Mouse (Mus musculus) NIH3T3 (cell line): ENCODE data around the gene Snf8.
A peak's percentile ranks its signal among the peaks of the same experiment; 100 is the strongest.

ENCODE experiments used
- DNase-seq: peaks from one replicate; pipeline ENCODE4 v3.0.0-alpha.2; 2012; ENCODE audit warnings: low read depth

The Snf8 gene

GRCm38 (mm10) chr11:96034596-96035052 is at the start of gene Snf8:
Snf8 (plus strand) TSS chr11:96034885.
- DNase-seq = peak; percentile 96

DNA sequence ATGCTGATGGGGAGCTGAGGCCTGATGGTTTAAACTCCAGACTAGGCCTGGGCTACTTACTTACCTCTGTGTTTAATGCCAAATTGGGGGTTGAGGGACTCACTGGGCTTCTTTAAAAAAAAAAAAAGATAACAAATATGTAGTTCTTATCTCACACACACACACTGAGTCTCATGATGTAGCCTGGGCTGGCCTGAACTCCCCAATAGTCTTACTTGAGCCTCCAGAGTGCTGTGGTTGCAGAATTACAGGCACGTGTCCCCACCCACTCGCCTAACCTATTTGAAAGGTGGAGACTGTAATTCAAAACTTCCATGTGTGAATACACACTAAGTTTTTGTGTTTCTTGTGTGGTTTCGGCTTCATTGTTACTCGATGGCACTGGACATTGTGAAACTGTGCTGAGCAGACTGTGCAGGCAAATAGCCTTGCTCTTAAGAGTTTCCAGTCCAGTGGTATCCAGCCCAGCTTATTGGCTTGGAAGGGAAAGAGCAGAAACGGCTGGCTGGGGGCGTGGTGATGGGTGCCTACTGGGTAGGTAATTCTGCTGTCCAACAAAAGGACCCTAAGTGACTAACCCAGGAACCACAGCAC is 46.7 kb upstream of the Snf8 start:
- no peak for DNase-seq

DNA sequence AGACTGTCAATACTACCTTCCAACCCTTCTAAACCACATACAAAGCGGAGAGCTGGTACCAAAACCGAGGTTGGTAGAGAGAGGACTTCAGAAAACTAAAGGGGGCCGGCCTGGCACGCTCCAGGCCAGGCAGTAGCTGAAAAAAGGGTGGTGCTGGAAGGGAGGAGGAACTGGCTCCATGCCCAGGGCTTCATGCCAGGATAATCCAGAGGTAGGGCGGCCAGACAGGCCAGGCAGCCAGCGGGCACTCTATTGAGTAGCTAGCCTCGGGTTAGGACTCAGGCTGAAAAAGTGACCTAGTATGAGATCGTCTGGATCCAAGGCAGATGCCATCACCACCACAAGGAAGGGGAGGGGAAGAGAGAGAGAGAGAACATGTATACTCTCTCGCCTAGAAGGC is 46.2 kb upstream of the Snf8 start:
- DNase-seq = peak; percentile 68

DNA sequence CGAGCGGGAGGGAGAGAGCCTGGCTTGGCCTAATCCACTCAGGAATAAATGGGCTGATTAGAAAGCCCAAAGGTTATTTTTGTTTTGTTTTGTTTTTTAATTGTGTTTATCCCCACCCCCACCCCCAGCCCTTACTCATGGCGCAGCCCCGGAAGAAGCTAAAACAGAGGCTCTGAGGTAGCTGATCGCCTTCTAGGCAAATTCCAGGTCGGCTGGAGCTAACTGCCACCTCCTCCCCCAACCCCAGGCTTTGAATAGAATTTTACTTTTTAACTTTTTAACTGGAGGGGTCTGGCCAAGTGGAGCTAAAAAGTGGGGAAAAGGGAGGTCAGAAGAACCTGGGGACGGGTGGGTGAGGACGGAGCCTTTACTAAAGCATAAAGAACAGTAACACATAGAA is 44.8 kb upstream of the Snf8 start:
- DNase-seq = no peak

DNA sequence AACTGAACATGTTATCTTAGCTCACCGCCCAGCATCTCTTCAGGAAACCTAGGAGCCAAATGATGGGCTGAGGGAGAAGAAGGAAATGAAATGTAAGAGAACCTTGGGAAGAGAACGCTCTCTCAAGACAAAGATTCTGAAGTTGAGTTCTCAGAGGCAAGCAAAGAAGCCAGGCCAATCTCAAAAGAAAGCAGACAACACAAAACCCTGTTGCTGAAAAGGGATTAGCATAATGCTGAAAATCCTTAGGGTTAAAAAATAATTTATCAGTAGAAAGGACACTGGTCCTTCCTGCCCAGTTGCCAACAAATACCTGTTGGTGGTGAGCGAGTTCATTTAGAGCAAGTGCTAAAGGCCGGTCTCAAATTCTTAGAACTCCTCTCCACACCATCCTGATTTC is 44.3 kb upstream of the Snf8 start:
- DNase-seq = no peak

GRCm38 (mm10) chr11:95990886-95991708 is 43.6 kb upstream of the Snf8 start:
- DNase-seq = no peak

DNA sequence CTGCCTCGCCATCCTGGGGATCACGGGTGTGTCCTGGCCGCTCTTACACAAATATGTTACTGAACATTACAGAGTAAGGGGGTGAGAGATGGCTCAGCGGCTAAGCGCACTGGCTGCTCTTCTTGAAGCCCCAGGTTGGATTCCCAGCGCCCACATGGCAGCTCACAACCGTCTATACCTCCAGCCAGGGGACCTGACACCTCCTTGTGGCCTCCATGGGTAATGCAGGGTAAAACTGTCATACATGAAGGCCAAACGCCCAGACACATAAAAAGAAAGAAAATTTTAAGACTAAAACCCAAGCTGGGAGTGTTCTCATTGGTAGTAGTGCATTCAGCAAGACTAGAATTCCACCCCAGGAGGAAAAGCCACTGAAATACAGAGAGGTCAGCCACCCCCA is 40.5 kb upstream of the Snf8 start:
- DNase-seq = no peak

GRCm38 (mm10) chr11:96003100-96003900 is 31.4 kb upstream of the Snf8 start:
- peak; percentile 23 for DNase-seq

- peak; percentile 62 for DNase-seq
Observed at GRCm38 (mm10) chr11:96003969-96004792, 30.5 kb upstream of the Snf8 start.

DNA sequence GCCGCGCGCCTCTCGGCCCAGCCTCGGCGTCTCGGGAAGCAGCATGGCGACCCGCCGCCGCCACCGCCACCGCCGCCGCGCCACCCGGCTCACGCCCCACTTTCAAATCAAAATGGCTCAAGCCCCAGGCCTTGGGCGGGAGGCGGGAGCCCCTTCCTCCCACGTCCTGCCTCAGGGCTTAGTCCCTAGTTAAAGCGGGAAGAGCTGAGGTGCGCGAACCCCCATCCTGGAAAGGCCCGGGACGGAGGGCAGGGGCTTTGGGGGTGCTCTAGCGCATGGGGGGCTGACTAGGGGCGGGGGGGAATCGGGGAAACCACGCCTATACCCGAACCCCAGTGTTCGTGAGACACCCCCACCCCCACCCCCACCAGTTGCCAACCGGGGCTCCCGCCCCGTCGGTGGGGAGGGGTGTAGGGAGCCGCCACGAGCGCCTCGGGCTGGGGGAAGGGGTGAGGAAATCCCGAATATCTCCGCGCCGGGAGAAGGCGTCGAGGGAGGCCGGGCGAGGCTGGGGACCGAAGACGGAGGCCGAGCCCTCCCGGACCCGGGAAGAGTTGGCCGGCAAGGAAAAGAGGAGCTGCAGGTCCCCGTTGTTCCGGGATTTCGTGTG is 29.8 kb upstream of the Snf8 start:
- peak; percentile 62 for DNase-seq

GRCm38 (mm10) chr11:96005403-96006271 is 29.0 kb upstream of the Snf8 start, which contains the start of gene Igf2bp1:
Igf2bp1 (minus strand) TSS chr11:96005940.
- peak; percentile 82 for DNase-seq

GRCm38 (mm10) chr11:96006367-96006851 is 28.3 kb upstream of the Snf8 start:
- DNase-seq = peak; percentile 46

DNA sequence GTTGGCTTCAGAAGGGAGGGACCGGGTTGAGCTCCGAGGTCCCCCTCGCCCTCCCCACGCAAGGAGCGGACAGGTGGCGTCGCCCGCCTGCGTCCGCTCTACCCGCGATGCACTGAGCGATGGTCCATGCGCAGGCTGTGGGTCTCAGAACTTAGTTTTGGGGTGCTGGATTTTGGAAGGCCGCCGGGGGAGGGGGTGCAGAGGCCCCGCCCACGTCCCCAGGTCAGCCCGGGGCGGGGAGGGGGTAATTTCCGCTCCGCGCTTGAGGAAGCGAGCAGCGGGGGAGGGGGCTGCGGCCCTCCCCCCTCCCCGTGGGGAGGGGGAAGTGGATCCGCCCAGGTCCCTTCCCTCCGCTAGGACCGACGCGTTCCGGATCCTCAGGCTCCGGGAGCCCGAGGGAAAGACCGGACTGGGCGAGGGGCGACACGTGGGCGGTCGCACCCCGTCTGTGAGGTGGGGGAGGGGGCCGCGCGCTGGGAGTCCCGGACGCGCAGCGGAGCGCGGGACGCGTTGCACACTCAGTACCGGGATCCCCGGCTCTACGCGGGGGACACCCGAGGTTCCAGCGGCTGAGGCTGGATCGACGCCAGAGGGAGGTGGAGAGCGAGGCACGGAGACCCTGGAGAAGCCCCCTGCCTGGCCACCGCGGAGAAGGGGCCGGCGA is 27.7 kb upstream of the Snf8 start:
- DNase-seq = peak; percentile 36

DNA sequence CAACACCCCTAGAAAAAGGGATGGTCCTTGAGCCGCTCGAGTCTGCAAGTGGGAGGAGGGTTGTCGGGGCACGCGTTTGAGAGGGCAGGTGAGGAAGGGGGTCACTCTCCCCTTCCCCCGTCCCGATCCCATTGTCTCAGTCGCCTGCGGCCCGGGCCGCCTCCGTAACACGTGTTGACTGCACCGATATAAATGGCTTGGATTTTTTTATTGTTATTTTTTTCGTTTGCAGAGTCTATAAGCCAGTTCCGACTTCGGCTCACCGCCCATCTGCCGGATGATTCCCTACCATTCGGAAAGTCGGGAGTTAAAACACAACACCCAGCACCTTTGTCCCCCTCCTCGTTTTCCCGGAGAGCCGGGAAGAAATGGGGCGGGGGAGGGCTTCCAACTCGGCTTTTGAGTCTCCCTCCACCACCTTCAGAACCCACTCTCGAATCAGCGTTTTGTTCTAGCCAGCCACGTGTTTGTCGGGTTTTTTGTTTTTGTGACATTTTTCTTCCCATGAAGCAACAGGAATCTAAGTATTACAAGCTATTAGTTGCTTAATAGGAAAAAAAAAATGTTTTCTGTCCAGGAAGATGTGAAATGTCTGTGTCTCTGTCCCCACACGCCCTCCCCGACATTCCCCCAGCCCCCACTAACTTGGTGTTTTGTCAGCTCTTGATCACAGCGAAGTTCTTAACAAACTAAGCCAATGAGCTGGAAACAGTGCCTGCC is 27.0 kb upstream of the Snf8 start:
- DNase-seq = no peak

DNA sequence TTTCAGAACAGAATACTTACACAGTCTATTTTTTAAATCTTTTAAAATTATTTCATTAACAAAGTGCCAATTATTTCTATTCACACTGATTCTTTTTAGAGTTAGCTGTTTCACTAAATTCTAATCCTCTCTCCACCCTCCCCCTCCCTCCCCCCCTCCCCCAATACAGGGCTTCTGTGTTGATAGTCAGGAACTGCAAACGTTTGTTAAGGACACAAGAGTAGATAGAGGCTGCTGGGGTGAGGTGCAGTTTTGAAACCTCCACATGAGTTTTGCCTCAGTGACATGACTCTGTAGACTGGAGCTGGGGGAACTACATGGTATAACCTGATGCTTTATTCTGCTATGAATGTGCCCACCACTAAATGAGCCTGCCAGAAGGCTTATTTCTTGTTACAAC is 25.9 kb upstream of the Snf8 start:
- no peak for DNase-seq

- no peak for DNase-seq
Observed at GRCm38 (mm10) chr11:96011982-96012381, 22.7 kb upstream of the Snf8 start.

DNA sequence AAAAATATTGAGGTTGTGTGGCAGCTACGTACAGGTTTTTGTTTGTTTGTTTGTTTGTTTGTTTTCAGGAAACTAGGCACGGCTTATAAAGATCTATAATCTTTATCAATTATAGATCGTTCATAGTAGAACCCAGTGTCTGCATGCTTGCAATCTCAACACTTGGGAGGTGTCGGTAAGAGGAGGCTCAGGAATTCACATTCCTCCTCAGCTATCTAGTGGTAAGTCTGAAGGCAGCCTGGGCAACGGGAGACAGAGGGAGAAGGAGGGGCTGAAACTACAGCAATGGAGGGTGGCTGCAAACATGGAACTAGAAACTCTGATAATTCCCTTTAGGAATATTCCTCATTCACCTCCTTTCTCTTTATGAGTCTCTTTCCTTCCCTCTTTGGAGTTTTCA is 19.3 kb upstream of the Snf8 start:
- no peak for DNase-seq

DNA sequence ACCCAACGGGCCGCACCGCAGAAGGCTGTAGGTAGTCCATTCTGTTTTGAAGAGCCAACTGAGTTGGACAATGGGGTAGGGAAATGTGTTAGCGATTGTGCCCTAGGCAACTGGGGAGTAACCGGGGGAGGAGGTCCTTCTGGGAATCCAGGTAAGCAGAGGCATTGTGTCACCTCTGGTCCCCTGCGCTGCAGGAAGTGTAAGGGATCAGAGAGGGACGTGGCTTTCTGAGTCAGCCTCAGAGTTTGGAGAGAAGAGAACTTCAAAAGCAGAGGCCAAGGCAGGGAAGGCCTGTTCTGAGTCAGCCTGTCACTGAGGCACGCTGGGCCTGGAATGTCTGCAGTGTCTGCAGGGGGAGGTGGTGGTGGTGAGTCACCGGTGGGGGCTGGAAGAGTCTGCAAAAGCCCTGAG is 16.7 kb upstream of the Snf8 start:
- DNase-seq = peak; percentile 90

GRCm38 (mm10) chr11:96020622-96021021 is 14.1 kb upstream of the Snf8 start:
- no peak for DNase-seq
